In the genomic region with DNA sequence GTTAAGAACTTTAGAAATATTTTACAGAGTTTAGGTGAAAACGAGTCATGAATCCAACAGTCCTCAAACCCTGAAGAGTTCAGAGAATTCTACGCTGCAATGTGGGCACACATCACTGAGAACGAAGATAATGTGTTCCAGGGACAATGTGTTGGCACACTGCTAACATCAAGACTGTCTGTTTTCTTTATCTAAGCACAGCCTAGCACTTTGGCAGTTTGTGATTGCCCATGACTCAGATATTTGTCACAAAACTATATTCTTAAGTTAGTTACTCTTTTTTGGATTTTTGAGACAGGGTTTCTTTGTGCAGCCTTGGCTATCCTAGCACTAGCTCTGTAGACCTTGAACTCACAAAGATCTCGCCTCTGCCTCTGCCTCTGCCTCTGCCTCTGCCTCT, we compare ENCODE assay signal across 26 mouse cellular contexts.
DNase-seq lines count a peak whose midpoint lies in the region; ATAC-seq and TF ChIP-seq lines count a peak whose summit lies in the region.
"Had no signal": no experiment of that assay in that cellular context is flagged by ENCODE, and none has a peak within 500 bp of the region (broad histone marks: within the 10 kb centered on the region; RNA-seq: fewer than 3 reads in every experiment).

No protein-coding gene starts in this region.

- TF ChIP-seq POLR2A in cortical plate, adult 2 months (IDR thresholded peaks at IDR 0.05; ENCODE audit: extremely low read depth, insufficient read depth, low read length), result no peak

- peak; percentile 17 for DNase-seq in right cerebral cortex, adult 18-20 months
- no peak for DNase-seq in right cerebral cortex, postnatal 4 days
- DNase-seq in 3T3-L1 (ENCODE audit: low read depth, low spot score), result peak; percentile 46
- peak; percentile 24 for DNase-seq in NIH3T3 (ENCODE audit: low read depth)
- DNase-seq in left cerebral cortex, adult 2 months (ENCODE audit: extremely low spot score in 1 of 2, low spot score in 2 of 2), result no peak
- DNase-seq in forebrain, embryonic 11.5 days (ENCODE audit: low spot score), result no peak
- DNase-seq: adrenal gland, adult 8-10 months; adrenal gland, postnatal 14 days; adrenal gland, postnatal 36 days; B cell, adult 2 months; cerebellum, adult 11 months; cerebellum, adult 18-20 months; cerebellum, adult 8-10 months; cerebellum, adult 9-11 months; cerebellum, postnatal 14 days; cerebellum, postnatal 36 days; forebrain, postnatal 0 days had no signal

- H3K36me3 ChIP-seq in forebrain, embryonic 11.5 days (ENCODE audit: control insufficient read depth, insufficient read depth, low read length), result no peaks in the 10 kb centered on the region
- H3K36me3 ChIP-seq: embryonic facial prominence, embryonic 10.5 days; embryonic facial prominence, embryonic 12.5 days; forebrain, embryonic 12.5 days; G1E had no signal

- no peaks in the 10 kb centered on the region for H3K27me3 ChIP-seq in forebrain, embryonic 11.5 days (ENCODE audit: control insufficient read depth, insufficient read depth, low read length)
- H3K27me3 ChIP-seq: CH12.LX; embryonic facial prominence, embryonic 12.5 days; forebrain, embryonic 12.5 days had no signal

- no peak overlapping the region for H3K9ac ChIP-seq in forebrain, embryonic 11.5 days (ENCODE audit: low read length)
- H3K9ac ChIP-seq: embryonic facial prominence, embryonic 12.5 days; forebrain, embryonic 12.5 days; forebrain, postnatal 0 days had no signal

- no peak for TF ChIP-seq CTCF in cortical plate, adult 2 months (IDR thresholded peaks at IDR 0.05; ENCODE audit: extremely low read depth, insufficient read depth, low read length)
- no peak for TF ChIP-seq CTCF in left cerebral cortex, adult 2 months (IDR thresholded peaks at IDR 0.05)

- H3K9me3 ChIP-seq in forebrain, embryonic 11.5 days (ENCODE audit: control insufficient read depth, low read length), result no peaks in the 10 kb centered on the region
- H3K9me3 ChIP-seq: embryonic facial prominence, embryonic 10.5 days; embryonic facial prominence, embryonic 12.5 days; forebrain, embryonic 12.5 days; G1E had no signal

- no peak for ATAC-seq in activated CD4-positive, CD25-positive, alpha-beta regulatory T cell, adult 4 months
- ATAC-seq in forebrain, embryonic 11.5 days (replicated peaks; ENCODE audit: low FRiP score), result no peak
- ATAC-seq: CD4-positive, CD25-positive, alpha-beta regulatory T cell, adult 4 months; forebrain, embryonic 14.5 days; forebrain, postnatal 0 days had no signal

- peaks cover 4% of the 10 kb centered on the region; the same call in 1 of the 2 replicates for H3K4me1 ChIP-seq in cortical plate, adult 2 months (ENCODE audit: control insufficient read depth, insufficient read depth, low read length)
- H3K4me1 ChIP-seq in forebrain, embryonic 11.5 days (replicated peaks; ENCODE audit: control insufficient read depth, insufficient read depth, low read length), result no peaks in the 10 kb centered on the region
- H3K4me1 ChIP-seq: embryonic facial prominence, embryonic 10.5 days; embryonic facial prominence, embryonic 12.5 days; forebrain, embryonic 12.5 days had no signal

- no peak overlapping the region for H3K4me2 ChIP-seq in forebrain, embryonic 11.5 days (ENCODE audit: low read depth, low read length, severe bottlenecking)
- H3K4me2 ChIP-seq: embryonic facial prominence, embryonic 12.5 days; forebrain, embryonic 12.5 days had no signal

- H3K4me3 ChIP-seq in cortical plate, adult 2 months (ENCODE audit: insufficient read depth, low read length), result no peak overlapping the region
- H3K4me3 ChIP-seq in left cerebral cortex, adult 2 months, result no peak overlapping the region
- no peak overlapping the region for H3K4me3 ChIP-seq in forebrain, embryonic 11.5 days (ENCODE audit: low read depth, low read length)
- H3K4me3 ChIP-seq: embryonic facial prominence, embryonic 10.5 days; embryonic facial prominence, embryonic 12.5 days; forebrain, embryonic 12.5 days had no signal

- intact Hi-C loops in left cerebral cortex, adult 2 months (cut with DNase I), result no loop called here

- H3K27ac ChIP-seq in cortical plate, adult 2 months (ENCODE audit: insufficient read depth, low read length), result peak overlapping the region; percentile 35; the same call in 1 of the 2 replicates
- H3K27ac ChIP-seq in left cerebral cortex, adult 2 months, result no peak overlapping the region
- no peak overlapping the region for H3K27ac ChIP-seq in forebrain, embryonic 11.5 days (ENCODE audit: low read depth, low read length)
- H3K27ac ChIP-seq: embryonic facial prominence, embryonic 10.5 days; embryonic facial prominence, embryonic 12.5 days; forebrain, embryonic 12.5 days had no signal

- 87% methylated on average over 4 of the region's 4 CpGs for WGBS in forebrain, embryonic 11.5 days

Comparison
In these comparisons a context has a peak if more than half of its experiments do, and no peak if none do; other contexts are left out.
1. DNase-seq: peak in right cerebral cortex, adult 18-20 months (single experiment), 3T3-L1 (single experiment) and NIH3T3 (single experiment); none in right cerebral cortex, postnatal 4 days (single experiment), left cerebral cortex, adult 2 months (0 of 2) and forebrain, embryonic 11.5 days (single experiment).